Mouse (Mus musculus): ENCODE measurements at regions not wholly inside any gene's neighbourhood (a gene's known extent, or its start where the extent isn't known, plus 50 kb on each side); places are given as distances from the start of the nearest gene placed in this dataset.
A peak's percentile ranks its signal among the peaks of the same experiment; 100 is the strongest.
"Not testable (repeated sequence)": the region's sequence is repeated elsewhere in the genome, so short reads cannot be mapped to it uniquely, and the experiment has no call there.

GRCm38 (mm10) chr3:17613486-17613885, 334.7 kb upstream of the Cypt12 start:
- ATAC-seq (no peak), DNase-seq (ENCODE audit: low spot score) (no peak)
- no peak overlapping the region for H3K4me3 ChIP-seq (ENCODE audit: low read length)
- WGBS: 85% methylated on average over 1 of the region's 1 CpGs
- H3K27me3 ChIP-seq (ENCODE audit: insufficient read depth, low read length): 0 out of 2 replicates have a peak, but pooled peaks cover 7% of the 10 kb centered on the region
- no peak overlapping the region for H3K27ac ChIP-seq
- H3K4me2 ChIP-seq (ENCODE audit: low read depth, low read length): no peak overlapping the region
- no peaks in the 10 kb centered on the region for H3K9me3 ChIP-seq (ENCODE audit: low read length)
- no peak overlapping the region for H3K9ac ChIP-seq (replicated peaks; ENCODE audit: low read length)
- H3K36me3 ChIP-seq (ENCODE audit: insufficient read depth, low read length): no peaks in the 10 kb centered on the region
- no peaks in the 10 kb centered on the region for H3K4me1 ChIP-seq (ENCODE audit: insufficient read depth, low read length)
- peak; percentile 32 for TF ChIP-seq CTCF (IDR thresholded peaks at IDR 0.05; ENCODE audit: low read depth)

- TF ChIP-seq CTCF (IDR thresholded peaks at IDR 0.05; ENCODE audit: low read depth): no peak
- 0 out of 2 replicates have a peak, but pooled peaks cover 7% of the 10 kb centered on the region for H3K27me3 ChIP-seq (ENCODE audit: insufficient read depth, low read length)
- 45% methylated on average over 2 of the region's 2 CpGs for WGBS
- peak overlapping the region; percentile 42; the same call in 1 of the 2 replicates for H3K27ac ChIP-seq
- DNase-seq (ENCODE audit: low spot score): peak; percentile 93
- H3K4me3 ChIP-seq (ENCODE audit: low read length): no peak overlapping the region
- H3K9ac ChIP-seq (replicated peaks; ENCODE audit: low read length): no peak overlapping the region
- ATAC-seq: peak; percentile 91
- H3K36me3 ChIP-seq (ENCODE audit: insufficient read depth, low read length): no peaks in the 10 kb centered on the region
- no peaks in the 10 kb centered on the region for H3K9me3 ChIP-seq (ENCODE audit: low read length)
- H3K4me1 ChIP-seq (ENCODE audit: insufficient read depth, low read length): no peaks in the 10 kb centered on the region
- H3K4me2 ChIP-seq (ENCODE audit: low read depth, low read length): no peak overlapping the region
Observed at GRCm38 (mm10) chr3:17616439-17617070, 331.7 kb upstream of the Cypt12 start.

GRCm38 (mm10) chr3:17619489-17619888, 328.7 kb upstream of the Cypt12 start:
- no peak overlapping the region for H3K4me3 ChIP-seq (ENCODE audit: low read length)
- 22% methylated on average over 2 of the region's 2 CpGs for WGBS
- DNase-seq (ENCODE audit: low spot score): peak; percentile 36

GRCm38 (mm10) chr3:17619890-17620289, 328.3 kb upstream of the Cypt12 start:
- WGBS: 18% methylated on average over 2 of the region's 2 CpGs
- Histone ChIP-seq H3K36me3 (ENCODE audit: insufficient read depth, low read length) (no peaks in the 10 kb centered on the region), H3K9ac (replicated peaks; ENCODE audit: low read length) (no peak overlapping the region)

More at GRCm38 (mm10) chr3:17619489-17619888, 328.7 kb upstream of the Cypt12 start:
- Histone ChIP-seq H3K9ac (replicated peaks; ENCODE audit: low read length) (no peak overlapping the region), H3K27ac (peak overlapping the region; percentile 79), H3K9me3 (ENCODE audit: low read length) (no peaks in the 10 kb centered on the region), H3K27me3 (ENCODE audit: insufficient read depth, low read length) (no peaks in the 10 kb centered on the region), H3K36me3 (ENCODE audit: insufficient read depth, low read length) (no peaks in the 10 kb centered on the region), H3K4me1 (ENCODE audit: insufficient read depth, low read length) (no peaks in the 10 kb centered on the region), H3K4me2 (ENCODE audit: low read depth, low read length) (peak overlapping the region; percentile 31; the same call in 1 of the 2 replicates)
- TF ChIP-seq CTCF (IDR thresholded peaks at IDR 0.05; ENCODE audit: low read depth): no peak
- peak; percentile 62 for ATAC-seq

GRCm38 (mm10) chr3:17620398-17620797, 327.8 kb upstream of the Cypt12 start:
- Histone ChIP-seq H3K9me3 (ENCODE audit: low read length) (no peaks in the 10 kb centered on the region), H3K9ac (replicated peaks; ENCODE audit: low read length) (no peak overlapping the region), H3K4me3 (ENCODE audit: low read length) (no peak overlapping the region), H3K36me3 (ENCODE audit: insufficient read depth, low read length) (no peaks in the 10 kb centered on the region), H3K4me2 (ENCODE audit: low read depth, low read length) (no peak overlapping the region), H3K4me1 (ENCODE audit: insufficient read depth, low read length) (no peaks in the 10 kb centered on the region), H3K27ac (peak overlapping the region; percentile 49; the same call in 1 of the 2 replicates), H3K27me3 (ENCODE audit: insufficient read depth, low read length) (no peaks in the 10 kb centered on the region)
- DNase-seq (ENCODE audit: low spot score) (no peak), ATAC-seq (no peak)
- 63% methylated on average over 2 of the region's 2 CpGs for WGBS
- TF ChIP-seq CTCF (IDR thresholded peaks at IDR 0.05; ENCODE audit: low read depth): no peak

More at GRCm38 (mm10) chr3:17619890-17620289, 328.3 kb upstream of the Cypt12 start:
- peak; percentile 91 for ATAC-seq
- H3K4me1 ChIP-seq (ENCODE audit: insufficient read depth, low read length): no peaks in the 10 kb centered on the region
- peak overlapping the region; percentile 31; the same call in 1 of the 2 replicates for H3K4me2 ChIP-seq (ENCODE audit: low read depth, low read length)
- H3K4me3 ChIP-seq (ENCODE audit: low read length): no peak overlapping the region
- no peak for TF ChIP-seq CTCF (IDR thresholded peaks at IDR 0.05; ENCODE audit: low read depth)
- H3K9me3 ChIP-seq (ENCODE audit: low read length): no peaks in the 10 kb centered on the region
- no peaks in the 10 kb centered on the region for H3K27me3 ChIP-seq (ENCODE audit: insufficient read depth, low read length)
- peak; percentile 88 for DNase-seq (ENCODE audit: low spot score)
- peak overlapping the region; percentile 79 for H3K27ac ChIP-seq

GRCm38 (mm10) chr3:17632484-17632883, 315.7 kb upstream of the Cypt12 start:
- ATAC-seq (no peak), DNase-seq (ENCODE audit: low spot score) (no peak)
- Histone ChIP-seq H3K27ac (no peak overlapping the region), H3K9me3 (ENCODE audit: low read length) (no peaks in the 10 kb centered on the region), H3K4me2 (ENCODE audit: low read depth, low read length) (no peak overlapping the region), H3K36me3 (ENCODE audit: insufficient read depth, low read length) (no peaks in the 10 kb centered on the region), H3K4me1 (ENCODE audit: insufficient read depth, low read length) (no peaks in the 10 kb centered on the region), H3K9ac (replicated peaks; ENCODE audit: low read length) (no peak overlapping the region), H3K27me3 (ENCODE audit: insufficient read depth, low read length) (no peaks in the 10 kb centered on the region), H3K4me3 (ENCODE audit: low read length) (no peak overlapping the region)
- WGBS: 80% methylated on average over 3 of the region's 3 CpGs
- TF ChIP-seq CTCF (IDR thresholded peaks at IDR 0.05; ENCODE audit: low read depth): no peak

GRCm38 (mm10) chr3:17636276-17636675, 311.9 kb upstream of the Cypt12 start:
- H3K9me3 ChIP-seq (ENCODE audit: low read length): no peaks in the 10 kb centered on the region
- no peak overlapping the region for H3K4me3 ChIP-seq (ENCODE audit: low read length)
- H3K27ac ChIP-seq: no peak overlapping the region
- no peaks in the 10 kb centered on the region for H3K36me3 ChIP-seq (ENCODE audit: insufficient read depth, low read length)
- DNase-seq (ENCODE audit: low spot score) (no peak), ATAC-seq (no peak)
- TF ChIP-seq CTCF (IDR thresholded peaks at IDR 0.05; ENCODE audit: low read depth): no peak
- no peak overlapping the region for H3K4me2 ChIP-seq (ENCODE audit: low read depth, low read length)
- H3K27me3 ChIP-seq (ENCODE audit: insufficient read depth, low read length): no peaks in the 10 kb centered on the region
- no peaks in the 10 kb centered on the region for H3K4me1 ChIP-seq (ENCODE audit: insufficient read depth, low read length)
- H3K9ac ChIP-seq (replicated peaks; ENCODE audit: low read length): no peak overlapping the region

GRCm38 (mm10) chr3:17659988-17660387, 288.2 kb upstream of the Cypt12 start:
- not testable (repeated sequence) for H3K9me3 ChIP-seq (ENCODE audit: low read length); H3K4me2 ChIP-seq (ENCODE audit: low read depth, low read length); ATAC-seq; H3K27ac ChIP-seq; H3K9ac ChIP-seq (replicated peaks; ENCODE audit: low read length); H3K36me3 ChIP-seq (ENCODE audit: insufficient read depth, low read length); H3K27me3 ChIP-seq (ENCODE audit: insufficient read depth, low read length); H3K4me3 ChIP-seq (ENCODE audit: low read length); H3K4me1 ChIP-seq (ENCODE audit: insufficient read depth, low read length); DNase-seq (ENCODE audit: low spot score)
- 86% methylated on average over 2 of the region's 2 CpGs for WGBS
